Mouse (Mus musculus) forebrain, embryonic 16.5 days (tissue): Measurements from ENCODE around the gene R3hdml. TPM values are rescaled to one million over a fixed set of nuclear protein-coding genes. Genes with fewer than 3 reads are reported as not detected.

Source experiments
- ATAC-seq: fragments of 200-750 bp; cut with Nextera tagmentation; 2 replicates; pipeline ENCODE4 v1.8.0; 2017; ENCODE audit warnings: mild to moderate bottlenecking, moderate library complexity
- H3K27ac ChIP-seq: fragments of 300-500 bp; sonication (generic); 2 replicates; pipeline ENCODE4 v1.5.1; 2014; ENCODE audit warnings: low read length, control low read depth
- H3K27me3 ChIP-seq: fragments of 300-500 bp; sonication (generic); replicated peaks from 2 replicates; pipeline ENCODE4 v1.6.1; 2014; ENCODE audit warnings: low read length; ENCODE audit not compliant: control insufficient read depth, insufficient read depth
- H3K36me3 ChIP-seq: fragments of 300-500 bp; sonication (generic); 2 replicates; pipeline ENCODE4 v1.6.1; 2014; ENCODE audit not compliant: control insufficient read depth, insufficient read depth
- H3K4me1 ChIP-seq: fragments of 300-500 bp; sonication (generic); replicated peaks from 2 replicates; pipeline ENCODE4 v1.6.1; 2014; ENCODE audit warnings: low read length; ENCODE audit not compliant: control insufficient read depth, insufficient read depth
- H3K4me2 ChIP-seq: fragments of 300-500 bp; sonication (generic); 2 replicates; pipeline ENCODE4 v1.6.1; 2014; ENCODE audit warnings: mild to moderate bottlenecking, low read length, control low read depth
- H3K4me3 ChIP-seq: fragments of 300-500 bp; sonication (generic); replicated peaks from 2 replicates; pipeline ENCODE4 v1.5.1; 2014; ENCODE audit warnings: mild to moderate bottlenecking, low read length, control low read depth
- H3K9ac ChIP-seq: fragments of 300-500 bp; sonication (generic); replicated peaks from 2 replicates; pipeline ENCODE4 v1.6.1; 2014; ENCODE audit warnings: low read depth, low read length, control low read depth
- H3K9me3 ChIP-seq: fragments of 300-500 bp; sonication (generic); 2 replicates; pipeline ENCODE4 v1.6.1; 2016; ENCODE audit warnings: low read length; ENCODE audit not compliant: control insufficient read depth
- WGBS: fragments of 180-500 bp; shearing (Covaris S2); extraction: QIAGEN DNeasy Blood & Tissue Kit; methylation state at CpG from one replicate; pipeline ENCODE4 v1.1.7; 2014; 5-methylcytosine and 5-hydroxymethylcytosine counted together
- polyA plus RNA-seq: library from polyadenylated mRNA; unstranded; fragments of >200 nt; fragmentation: Nextera tagmentation; extraction: Ambion mirVana; gene quantifications from 2 replicates; pipeline ENCODE4 v1.2.1, GENCODE M21; 2015

The R3hdml gene
- polyA plus RNA-seq, 1 experiment from 2014 or later: not detected

DNA sequence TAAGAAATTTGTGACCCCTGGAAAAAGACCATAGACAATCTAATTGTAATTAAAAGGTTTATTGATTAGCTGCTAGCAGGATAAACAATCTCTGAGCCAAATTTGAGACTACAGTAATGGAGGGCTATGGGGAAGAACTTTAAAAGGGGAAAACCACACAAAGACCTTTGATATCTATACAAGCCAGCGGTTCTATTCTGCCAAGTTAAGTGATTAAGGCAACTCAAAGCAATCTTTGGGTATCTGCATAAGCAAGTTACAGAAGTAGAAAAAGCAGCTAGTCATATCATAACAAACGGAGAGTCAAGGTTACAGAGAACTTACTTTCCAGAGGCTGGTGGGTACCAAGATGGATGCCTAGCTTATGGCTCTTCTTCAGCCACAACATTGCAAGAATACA is 35.4 kb downstream of the R3hdml start:
- no peaks in the 10 kb centered on the region for H3K36me3 ChIP-seq
- 86% methylated on average over 2 of the region's 2 CpGs for WGBS
- no peaks in the 10 kb centered on the region for H3K9me3 ChIP-seq
- H3K4me1 ChIP-seq: no peaks in the 10 kb centered on the region
- H3K27ac ChIP-seq: no peak overlapping the region
- 0 out of 2 replicates have a peak, but pooled peaks cover 2% of the 10 kb centered on the region for H3K27me3 ChIP-seq
- H3K9ac ChIP-seq: no peak overlapping the region
- H3K4me2 ChIP-seq: no peak overlapping the region
- ATAC-seq: no peak
- H3K4me3 ChIP-seq: no peak overlapping the region

DNA sequence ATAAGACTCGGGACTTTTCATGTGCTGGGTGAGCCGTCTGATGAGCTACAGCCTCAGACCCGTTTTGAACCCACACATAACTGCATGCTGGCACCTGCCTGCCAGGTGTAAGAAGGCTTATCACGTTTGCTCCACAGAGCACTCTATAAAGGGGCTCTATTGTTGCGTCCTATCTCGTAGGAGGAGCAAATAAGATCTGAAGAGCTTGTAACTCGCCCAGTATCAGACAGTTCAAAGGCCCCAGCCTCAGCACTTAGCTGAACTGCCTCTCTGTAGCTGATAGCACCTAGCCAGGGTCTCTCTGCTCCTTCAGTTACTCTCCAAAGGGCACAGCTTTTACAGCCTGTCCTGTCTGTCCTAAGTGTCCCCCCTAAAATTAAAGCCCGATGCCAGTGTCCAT is 38.3 kb downstream of the R3hdml start:
- 63% methylated on average over 8 of the region's 8 CpGs for WGBS
- H3K36me3 ChIP-seq: no peaks in the 10 kb centered on the region
- H3K27ac ChIP-seq: no peak overlapping the region
- ATAC-seq: no peak
- H3K4me1 ChIP-seq: no peaks in the 10 kb centered on the region; the same call in 1 of the 2 replicates
- no peak overlapping the region for H3K9ac ChIP-seq
- no peaks in the 10 kb centered on the region for H3K9me3 ChIP-seq
- 0 out of 2 replicates have a peak, but pooled peaks cover 2% of the 10 kb centered on the region for H3K27me3 ChIP-seq
- no peak overlapping the region for H3K4me2 ChIP-seq
- H3K4me3 ChIP-seq: no peak overlapping the region

DNA sequence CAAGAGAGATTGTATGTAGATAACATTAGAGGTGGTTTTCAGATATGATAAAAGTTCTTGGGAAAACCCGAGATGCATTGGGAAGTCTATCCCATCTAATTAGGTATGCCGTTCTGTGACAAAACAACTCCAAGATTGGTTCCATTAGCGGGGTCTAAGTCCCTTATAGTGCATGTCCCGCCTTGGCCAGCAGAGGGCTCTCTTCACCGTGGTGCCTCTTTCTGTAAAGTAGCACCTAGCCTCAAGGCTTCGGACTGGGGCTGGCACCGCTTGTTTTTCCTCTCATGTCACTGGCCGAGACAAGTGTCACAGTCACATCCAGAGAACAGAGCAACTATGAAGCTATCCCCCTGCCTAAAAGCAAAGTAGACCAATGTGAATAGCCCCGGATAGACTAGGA is 39.8 kb downstream of the R3hdml start:
- Histone ChIP-seq H3K4me1 (no peaks in the 10 kb centered on the region; the same call in 1 of the 2 replicates), H3K27ac (no peak overlapping the region), H3K9me3 (no peaks in the 10 kb centered on the region), H3K27me3 (0 out of 2 replicates have a peak, but pooled peaks cover 2% of the 10 kb centered on the region), H3K4me2 (no peak overlapping the region), H3K36me3 (no peaks in the 10 kb centered on the region), H3K9ac (no peak overlapping the region), H3K4me3 (no peak overlapping the region)
- ATAC-seq: no peak
- 10% methylated on average over 9 of the region's 9 CpGs for whole genome bisulfite sequencing

- Histone ChIP-seq H3K4me2 (no peak overlapping the region), H3K4me1 (no peaks in the 10 kb centered on the region; the same call in 1 of the 2 replicates), H3K27me3 (0 out of 2 replicates have a peak, but pooled peaks cover 2% of the 10 kb centered on the region), H3K36me3 (no peaks in the 10 kb centered on the region), H3K9me3 (no peaks in the 10 kb centered on the region), H3K4me3 (no peak overlapping the region), H3K9ac (no peak overlapping the region), H3K27ac (no peak overlapping the region)
- no peak for ATAC-seq
- WGBS: 90% methylated on average over 9 of the region's 9 CpGs
Measured at GRCm38 (mm10) chr2:163533226-163533625, 41.1 kb downstream of the R3hdml start.

DNA sequence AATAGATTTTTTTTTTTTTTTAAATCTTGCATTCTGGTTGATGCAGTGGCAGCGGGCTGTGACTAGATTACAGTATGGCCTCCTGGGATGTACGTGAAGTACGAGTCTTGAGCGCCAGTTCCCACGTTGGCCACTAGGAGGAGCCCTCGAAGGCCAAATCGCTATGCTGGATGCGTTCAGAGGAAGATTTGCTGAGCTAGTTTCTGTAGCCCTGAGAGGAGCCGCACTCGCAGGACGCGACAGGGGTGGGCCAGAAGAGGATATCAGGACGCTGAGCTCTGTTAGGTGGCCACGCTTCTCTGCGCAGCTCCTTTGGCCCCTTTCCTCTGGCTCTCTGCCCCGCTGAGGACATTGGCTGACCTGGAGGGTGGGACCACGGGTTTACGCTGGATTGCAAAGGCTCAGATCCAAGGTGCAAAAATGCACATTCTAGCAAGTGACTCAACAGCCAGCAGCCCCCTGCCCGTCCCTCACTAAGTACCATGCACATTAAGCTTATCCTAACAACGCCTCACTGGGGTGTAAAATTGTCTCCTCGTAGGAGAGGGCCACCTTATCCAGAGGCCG is 42.9 kb downstream of the R3hdml start:
- H3K4me1 ChIP-seq: no peaks in the 10 kb centered on the region; the same call in 1 of the 2 replicates
- H3K9me3 ChIP-seq: no peaks in the 10 kb centered on the region
- WGBS: 9% methylated on average over 22 of the region's 22 CpGs
- peak; percentile 83 for ATAC-seq
- H3K4me3 ChIP-seq: peak overlapping the region; percentile 33
- no peak overlapping the region for H3K27ac ChIP-seq
- no peaks in the 10 kb centered on the region for H3K27me3 ChIP-seq
- H3K9ac ChIP-seq: peak overlapping the region; percentile 56
- no peaks in the 10 kb centered on the region for H3K36me3 ChIP-seq
- H3K4me2 ChIP-seq: peak overlapping the region; percentile 66

- ATAC-seq: no peak
- Histone ChIP-seq H3K4me3 (no peak overlapping the region), H3K36me3 (no peaks in the 10 kb centered on the region), H3K4me2 (no peak overlapping the region), H3K27ac (no peak overlapping the region), H3K9ac (no peak overlapping the region), H3K4me1 (no peaks in the 10 kb centered on the region; the same call in 1 of the 2 replicates), H3K9me3 (no peaks in the 10 kb centered on the region), H3K27me3 (no peaks in the 10 kb centered on the region)
- WGBS: 82% methylated on average over 5 of the region's 5 CpGs
Measured at GRCm38 (mm10) chr2:163537443-163537842, 45.3 kb downstream of the R3hdml start.

GRCm38 (mm10) chr2:163538410-163538809 is 46.3 kb downstream of the R3hdml start:
- WGBS: 79% methylated on average over 2 of the region's 2 CpGs
- Histone ChIP-seq H3K4me1 (no peaks in the 10 kb centered on the region; the same call in 1 of the 2 replicates), H3K4me3 (no peak overlapping the region), H3K4me2 (no peak overlapping the region), H3K27ac (no peak overlapping the region), H3K36me3 (no peaks in the 10 kb centered on the region), H3K9me3 (no peaks in the 10 kb centered on the region), H3K27me3 (no peaks in the 10 kb centered on the region), H3K9ac (no peak overlapping the region)
- ATAC-seq: no peak

DNA sequence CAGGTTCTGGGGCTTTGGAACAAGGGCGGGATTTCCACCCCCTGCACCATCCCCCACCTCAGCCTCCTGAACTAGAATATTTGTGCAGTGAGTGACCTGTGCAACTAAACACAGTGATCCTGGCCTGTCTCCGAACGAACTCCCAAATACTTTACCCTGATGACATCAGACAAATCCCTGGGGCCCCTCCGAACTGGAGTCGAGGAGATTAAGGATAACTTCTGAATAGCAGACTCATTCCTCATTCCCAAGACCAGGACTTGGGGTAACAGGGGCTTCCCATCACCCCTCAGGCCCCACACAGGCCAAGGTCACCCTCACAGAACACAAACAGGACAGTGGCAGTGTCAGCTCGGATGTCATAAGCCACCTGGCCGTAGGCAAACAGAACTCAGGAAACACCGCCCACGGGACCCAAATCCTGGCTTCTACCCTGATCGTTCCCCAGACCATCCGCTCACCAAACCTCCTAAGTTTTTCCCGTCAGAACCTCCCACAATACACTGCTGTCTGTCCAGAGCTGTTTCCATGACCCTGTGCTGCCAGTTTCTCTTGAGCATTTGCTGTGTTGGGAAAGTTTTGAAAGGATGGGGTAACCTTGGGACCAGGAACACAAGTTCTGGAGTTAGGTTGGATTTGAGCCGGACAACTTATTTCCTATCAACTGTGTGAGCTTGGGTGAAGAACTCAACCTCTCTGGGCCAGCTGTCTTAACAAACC is 47.4 kb downstream of the R3hdml start:
- 81% methylated on average over 13 of the region's 13 CpGs for WGBS
- no peak overlapping the region for H3K27ac ChIP-seq
- no peaks in the 10 kb centered on the region; the same call in 1 of the 2 replicates for H3K4me1 ChIP-seq
- no peak for ATAC-seq
- H3K36me3 ChIP-seq: no peaks in the 10 kb centered on the region
- H3K4me3 ChIP-seq: no peak overlapping the region
- H3K4me2 ChIP-seq: no peak overlapping the region
- H3K9ac ChIP-seq: no peak overlapping the region
- H3K9me3 ChIP-seq: no peaks in the 10 kb centered on the region
- H3K27me3 ChIP-seq: no peaks in the 10 kb centered on the region

DNA sequence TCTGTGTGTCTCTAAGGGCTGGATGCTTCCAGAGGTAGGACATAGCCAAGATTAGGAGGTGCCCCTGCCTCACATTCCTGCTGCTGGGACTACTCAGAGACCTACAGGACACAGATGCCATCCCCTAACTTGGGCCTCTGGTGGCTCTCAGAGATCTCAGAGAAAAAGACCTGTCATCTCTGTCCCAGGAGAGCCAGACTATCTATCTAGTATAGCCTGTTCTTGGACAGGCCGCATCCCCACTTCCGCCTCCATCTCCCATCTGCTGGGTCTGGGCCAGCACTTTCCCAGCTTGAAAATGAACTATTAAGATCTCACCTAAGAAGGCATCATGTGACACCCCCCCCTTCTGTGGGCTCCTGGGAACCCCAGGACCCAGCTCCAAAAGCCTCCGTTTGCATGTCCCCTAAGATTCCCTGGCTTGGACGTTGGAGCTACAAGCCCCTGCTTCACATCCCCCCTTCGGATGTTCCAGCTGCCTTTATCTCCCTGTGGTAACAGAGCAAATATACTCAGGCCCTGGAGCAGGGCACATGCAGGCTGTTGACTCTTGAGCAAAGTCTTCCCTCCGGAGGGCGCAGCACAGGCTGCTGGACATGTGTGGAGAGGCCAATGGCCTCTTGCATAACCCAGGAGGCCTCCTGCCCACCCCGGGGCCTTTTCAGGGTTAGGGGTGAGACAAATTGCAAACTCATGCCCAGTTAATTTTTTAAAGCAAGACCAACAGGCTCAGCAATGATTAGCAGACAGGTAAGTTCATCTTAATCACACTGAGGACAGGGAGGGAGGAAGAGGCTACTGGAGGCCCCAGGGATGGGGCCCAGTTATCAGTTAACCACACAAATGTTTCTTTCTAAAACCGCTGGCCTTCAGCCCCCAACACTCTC is 48.4 kb downstream of the R3hdml start:
- no peaks in the 10 kb centered on the region for H3K9me3 ChIP-seq
- H3K36me3 ChIP-seq: no peaks in the 10 kb centered on the region
- H3K4me3 ChIP-seq: no peak overlapping the region
- ATAC-seq: no peak
- H3K4me2 ChIP-seq: no peak overlapping the region
- no peak overlapping the region for H3K27ac ChIP-seq
- H3K27me3 ChIP-seq: no peaks in the 10 kb centered on the region
- no peak overlapping the region for H3K9ac ChIP-seq
- no peaks in the 10 kb centered on the region for H3K4me1 ChIP-seq
- 87% methylated on average over 9 of the region's 9 CpGs for WGBS
